Mouse (Mus musculus) midbrain, embryonic 14.5 days (tissue): ENCODE measurements at regions not wholly inside any gene's neighbourhood (a gene's known extent, or its start where the extent isn't known, plus 50 kb on each side); places are given as distances from the start of the nearest gene placed in this dataset.

Experiments used
- ATAC-seq: fragments of 200-750 bp; cut with Nextera tagmentation; 2 replicates; pipeline ENCODE4 v1.8.0; 2017; ENCODE audit warnings: moderate number of reproducible peaks, moderate library complexity; ENCODE audit not compliant: low FRiP score, low TSS enrichment
- DNase-seq: peaks from one replicate; pipeline ENCODE4 v3.0.0-alpha.2; 2015
- H3K27ac ChIP-seq: fragments of 300-500 bp; sonication (generic); replicated peaks from 2 replicates; pipeline ENCODE4 v1.5.1; 2014; ENCODE audit warnings: mild to moderate bottlenecking, low read depth, low read length, moderate library complexity
- H3K27me3 ChIP-seq: fragments of 300-500 bp; sonication (generic); 2 replicates; pipeline ENCODE4 v1.6.1; 2014; ENCODE audit warnings: low read length, control low read depth, mixed read lengths; ENCODE audit not compliant: control insufficient read depth, insufficient read depth
- H3K36me3 ChIP-seq: fragments of 300-500 bp; sonication (generic); 2 replicates; pipeline ENCODE4 v1.6.1; 2014; ENCODE audit warnings: low read length, control low read depth; ENCODE audit not compliant: control insufficient read depth, insufficient read depth
- H3K4me1 ChIP-seq: fragments of 300-500 bp; sonication (generic); 2 replicates; pipeline ENCODE4 v1.6.1; 2014; ENCODE audit warnings: mild to moderate bottlenecking, antibody characterized with exemption, low read length, control low read depth; ENCODE audit not compliant: control insufficient read depth, insufficient read depth
- H3K4me2 ChIP-seq: fragments of 300-500 bp; sonication (generic); 2 replicates; pipeline ENCODE4 v1.6.1; 2014; ENCODE audit warnings: mild to moderate bottlenecking, low read length, moderate library complexity
- H3K4me3 ChIP-seq: fragments of 300-500 bp; sonication (generic); replicated peaks from 2 replicates; pipeline ENCODE4 v1.5.1; 2014; ENCODE audit warnings: low read depth, low read length
- H3K9ac ChIP-seq: fragments of 300-500 bp; sonication (generic); replicated peaks from 2 replicates; pipeline ENCODE4 v1.6.1; 2014; ENCODE audit warnings: mild to moderate bottlenecking, low read length, moderate library complexity
- H3K9me3 ChIP-seq: fragments of 300-500 bp; sonication (generic); 2 replicates; pipeline ENCODE4 v1.6.1; 2016; ENCODE audit warnings: low read length, control low read depth, mixed read lengths; ENCODE audit not compliant: control insufficient read depth
- WGBS: fragments of 180-500 bp; shearing (Covaris S2); extraction: QIAGEN DNeasy Blood & Tissue Kit; methylation state at CpG from one replicate; pipeline ENCODE4 v1.1.7; 2014; 5-methylcytosine and 5-hydroxymethylcytosine counted together

DNA sequence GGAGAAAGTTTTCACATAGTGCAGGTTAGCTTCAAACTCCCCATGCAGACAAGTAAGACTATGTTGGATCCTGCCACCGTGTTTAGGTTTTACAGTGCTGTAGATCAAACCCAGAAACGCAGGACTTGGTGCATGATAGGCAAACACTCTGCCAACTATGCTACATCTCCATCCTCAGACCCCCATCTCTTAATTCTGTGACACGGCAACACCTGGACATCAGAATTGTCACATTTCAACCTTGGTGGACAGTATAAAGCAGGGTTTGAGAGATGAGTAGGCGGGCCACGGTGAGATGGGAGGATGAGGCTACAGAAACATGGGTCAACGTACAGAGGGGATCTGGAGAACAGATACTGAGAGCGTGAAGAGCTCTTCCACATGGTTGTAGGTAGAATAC is 231.3 kb upstream of the Sash1 start:
- Histone ChIP-seq H3K27ac (peak overlapping the region; percentile 79), H3K4me2 (peak overlapping the region; percentile 58), H3K36me3 (no peaks in the 10 kb centered on the region), H3K27me3 (no peaks in the 10 kb centered on the region), H3K4me3 (peak overlapping the region; percentile 22), H3K9ac (peak overlapping the region; percentile 24), H3K9me3 (no peaks in the 10 kb centered on the region), H3K4me1 (peaks cover 16% of the 10 kb centered on the region)
- 56% methylated on average over 7 of the region's 7 CpGs for WGBS
- DNase-seq (no peak), ATAC-seq (peak; percentile 49)

- WGBS = 89% methylated on average over 5 of the region's 5 CpGs
Observed at GRCm38 (mm10) chr10:9113706-9114105, 227.8 kb upstream of the Sash1 start.

DNA sequence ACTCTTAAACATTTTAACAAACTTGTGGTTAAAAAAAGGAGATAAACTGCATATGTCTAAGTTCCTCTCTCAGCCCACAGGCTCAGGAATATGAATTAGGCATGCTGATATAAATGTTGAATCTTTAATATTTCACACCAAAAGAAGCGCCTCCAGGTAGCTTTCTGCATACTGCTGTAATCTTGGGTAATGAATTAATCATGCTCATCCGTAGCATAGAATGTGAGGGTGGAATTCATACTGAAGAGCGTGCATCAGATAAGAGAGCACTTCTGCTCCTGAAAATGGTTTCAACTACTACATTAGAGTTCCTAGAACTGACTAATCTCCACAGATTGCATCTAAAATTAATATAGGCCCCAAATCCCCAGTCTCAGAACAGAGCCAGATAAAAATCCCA is 225.2 kb upstream of the Sash1 start:
- Histone ChIP-seq H3K4me3 (no peak overlapping the region), H3K9me3 (no peaks in the 10 kb centered on the region), H3K9ac (no peak overlapping the region), H3K4me2 (no peak overlapping the region), H3K27ac (0 out of 2 replicates have a peak overlapping the region, but pooled peaks have one; percentile 26), H3K4me1 (no peaks in the 10 kb centered on the region), H3K36me3 (no peaks in the 10 kb centered on the region), H3K27me3 (no peaks in the 10 kb centered on the region)
- DNase-seq = peak; percentile 67
- WGBS = 52% methylated on average over 3 of the region's 3 CpGs
- peak; percentile 62; the same call in 1 of the 2 replicates for ATAC-seq

More at GRCm38 (mm10) chr10:9113706-9114105, 227.8 kb upstream of the Sash1 start:
- no peak overlapping the region for H3K4me3 ChIP-seq
- H3K27me3 ChIP-seq = no peaks in the 10 kb centered on the region
- no peak overlapping the region for H3K4me2 ChIP-seq
- no peak overlapping the region for H3K27ac ChIP-seq
- H3K36me3 ChIP-seq = no peaks in the 10 kb centered on the region
- no peak for DNase-seq
- ATAC-seq = no peak
- no peak overlapping the region for H3K9ac ChIP-seq
- H3K9me3 ChIP-seq = no peaks in the 10 kb centered on the region
- H3K4me1 ChIP-seq = peaks cover 13% of the 10 kb centered on the region

DNA sequence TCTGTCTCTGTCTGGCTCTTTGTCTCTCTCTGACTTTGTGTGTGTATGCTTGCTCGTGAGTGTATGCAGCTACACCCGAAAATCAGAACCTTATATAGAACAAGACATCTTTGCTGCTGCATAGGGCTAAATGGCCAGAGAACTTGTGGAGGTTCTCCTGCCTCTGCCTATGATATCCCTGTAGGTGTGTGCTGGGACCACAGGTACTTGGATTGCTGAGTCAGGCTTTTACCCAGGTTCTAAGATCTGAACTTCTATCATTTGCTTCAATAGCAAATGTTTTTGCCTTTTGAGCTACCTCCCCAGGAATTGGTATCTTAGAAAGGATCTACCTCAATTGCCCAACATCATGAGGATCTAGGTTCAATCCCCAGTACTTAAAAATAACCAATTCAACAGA is 210.3 kb upstream of the Sash1 start:
- Histone ChIP-seq H3K4me1 (no peaks in the 10 kb centered on the region), H3K4me3 (no peak overlapping the region), H3K27ac (no peak overlapping the region), H3K9ac (no peak overlapping the region), H3K36me3 (no peaks in the 10 kb centered on the region), H3K4me2 (no peak overlapping the region), H3K9me3 (no peaks in the 10 kb centered on the region), H3K27me3 (no peaks in the 10 kb centered on the region)
- 90% methylated on average over 2 of the region's 2 CpGs for WGBS
- ATAC-seq (no peak), DNase-seq (no peak)

- no peak overlapping the region for H3K4me3 ChIP-seq
- no peaks in the 10 kb centered on the region for H3K9me3 ChIP-seq
- no peak for ATAC-seq
- H3K4me2 ChIP-seq = no peak overlapping the region
- H3K9ac ChIP-seq = no peak overlapping the region
- DNase-seq = no peak
- H3K4me1 ChIP-seq = no peaks in the 10 kb centered on the region
- H3K27ac ChIP-seq = no peak overlapping the region
- no peaks in the 10 kb centered on the region for H3K27me3 ChIP-seq
- H3K36me3 ChIP-seq = no peaks in the 10 kb centered on the region
- 86% methylated on average over 6 of the region's 6 CpGs for WGBS
Observed at GRCm38 (mm10) chr10:9095163-9095562, 209.3 kb upstream of the Sash1 start.

DNA sequence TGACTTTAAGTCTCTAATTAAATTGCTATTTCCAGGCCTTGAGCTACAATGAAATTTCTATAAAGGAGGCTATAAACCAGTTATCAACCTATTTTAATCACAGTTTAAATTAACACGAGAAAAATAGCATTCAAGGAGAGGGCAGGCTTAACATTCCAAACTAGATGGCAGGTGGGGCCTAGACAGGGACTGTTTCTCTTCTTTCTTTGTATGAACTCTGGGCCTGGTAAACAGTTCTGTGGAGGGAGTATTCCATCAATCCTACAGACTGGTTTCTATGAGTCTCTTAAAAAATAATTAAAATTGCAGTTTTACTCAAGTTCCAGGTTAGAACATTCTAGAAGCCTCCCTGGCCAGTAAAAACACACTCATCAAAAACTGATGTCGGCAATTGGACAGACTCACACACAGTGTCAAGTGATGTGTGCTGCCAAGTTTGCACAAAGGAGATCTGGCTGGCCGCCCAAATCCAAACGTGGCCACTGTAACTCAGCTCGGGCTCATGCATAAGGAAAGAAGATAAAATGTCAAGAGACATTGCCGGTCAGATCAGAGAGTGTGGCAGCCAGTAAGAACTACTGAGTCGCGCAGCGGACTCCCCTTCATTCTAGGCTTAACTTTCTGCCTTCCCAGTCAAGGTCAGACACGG is 206.5 kb upstream of the Sash1 start:
- DNase-seq = peak; percentile 74
- H3K4me3 ChIP-seq = no peak overlapping the region
- H3K27ac ChIP-seq = no peak overlapping the region
- no peak overlapping the region for H3K4me2 ChIP-seq
- WGBS = 60% methylated on average over 10 of the region's 10 CpGs
- no peaks in the 10 kb centered on the region for H3K9me3 ChIP-seq
- no peaks in the 10 kb centered on the region for H3K27me3 ChIP-seq
- no peak for ATAC-seq
- no peaks in the 10 kb centered on the region for H3K4me1 ChIP-seq
- no peak overlapping the region for H3K9ac ChIP-seq
- no peaks in the 10 kb centered on the region for H3K36me3 ChIP-seq

- H3K4me3 ChIP-seq = no peak overlapping the region
- H3K4me1 ChIP-seq = no peaks in the 10 kb centered on the region
- no peak for DNase-seq
- H3K4me2 ChIP-seq = no peak overlapping the region
- H3K9ac ChIP-seq = no peak overlapping the region
- H3K9me3 ChIP-seq = no peaks in the 10 kb centered on the region
- ATAC-seq = no peak
- H3K36me3 ChIP-seq = no peaks in the 10 kb centered on the region
- 95% methylated on average over 6 of the region's 6 CpGs for WGBS
- H3K27ac ChIP-seq = no peak overlapping the region
- H3K27me3 ChIP-seq = no peaks in the 10 kb centered on the region
Observed at GRCm38 (mm10) chr10:9090961-9091360, 205.1 kb upstream of the Sash1 start.

GRCm38 (mm10) chr10:9087871-9088270 is 202.0 kb upstream of the Sash1 start:
- H3K27ac ChIP-seq = no peak overlapping the region
- no peak for DNase-seq

DNA sequence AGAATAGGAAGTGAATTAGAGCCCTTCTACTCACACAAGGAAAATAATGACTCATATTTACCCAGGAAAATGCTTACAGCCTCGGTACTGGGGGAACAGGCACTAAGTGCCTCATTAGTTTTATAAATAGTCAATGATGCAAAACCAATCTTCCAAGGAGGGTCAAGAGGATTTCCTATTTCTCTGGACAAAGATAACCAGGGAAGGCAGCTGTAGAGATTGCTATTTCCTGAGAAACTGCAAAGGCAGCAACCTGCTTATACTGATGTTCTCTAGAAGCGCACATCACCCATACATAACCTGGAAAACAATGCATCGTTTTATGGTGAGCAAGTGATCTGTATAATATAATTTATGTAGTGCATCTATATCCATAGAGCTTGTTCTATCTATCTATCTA is 201.3 kb upstream of the Sash1 start:
- Histone ChIP-seq H3K4me1 (no peaks in the 10 kb centered on the region), H3K4me3 (no peak overlapping the region), H3K9me3 (no peaks in the 10 kb centered on the region), H3K27ac (no peak overlapping the region), H3K9ac (no peak overlapping the region), H3K36me3 (no peaks in the 10 kb centered on the region), H3K4me2 (no peak overlapping the region), H3K27me3 (no peaks in the 10 kb centered on the region)
- 82% methylated on average over 3 of the region's 3 CpGs for WGBS
- no peak for DNase-seq
- ATAC-seq = no peak

More at GRCm38 (mm10) chr10:9087871-9088270, 202.0 kb upstream of the Sash1 start:
- H3K27me3 ChIP-seq = no peaks in the 10 kb centered on the region
- no peak for ATAC-seq
- no peaks in the 10 kb centered on the region for H3K36me3 ChIP-seq
- WGBS = 94% methylated on average over 3 of the region's 3 CpGs
- no peaks in the 10 kb centered on the region for H3K9me3 ChIP-seq
- H3K4me2 ChIP-seq = no peak overlapping the region
- H3K9ac ChIP-seq = no peak overlapping the region
- H3K4me1 ChIP-seq = no peaks in the 10 kb centered on the region
- H3K4me3 ChIP-seq = no peak overlapping the region
